Mouse (Mus musculus) cerebellum, adult 11 months (tissue): ENCODE measurements around the gene Ncln.

Experiments used
- DNase-seq: peaks from one replicate; pipeline ENCODE4 v3.0.0; 2022

The Ncln gene

GRCm38 (mm10) chr10:81496264-81496901 lies at the start of gene Ncln:
Gene Ncln (minus strand): TSS chr10:81496392.
- DNase-seq: peak; percentile 97

- DNase-seq: peak; percentile 100
Measured at GRCm38 (mm10) chr10:81545161-81545747, 49.1 kb upstream of the Ncln start, which contains the start of gene Gna11. Gene Gna11 (minus strand): TSS chr10:81545190.

- DNase-seq: no peak
Measured at GRCm38 (mm10) chr10:81544296-81545160, 48.3 kb upstream of the Ncln start.

GRCm38 (mm10) chr10:81543633-81544032 lies 47.4 kb upstream of the Ncln start:
- no peak for DNase-seq

GRCm38 (mm10) chr10:81542727-81543460 lies 46.7 kb upstream of the Ncln start:
- no peak for DNase-seq

- DNase-seq: no peak
Measured at GRCm38 (mm10) chr10:81541803-81542202, 45.6 kb upstream of the Ncln start.

- DNase-seq: no peak
Measured at GRCm38 (mm10) chr10:81541363-81541762, 45.2 kb upstream of the Ncln start.

GRCm38 (mm10) chr10:81538321-81539048 lies 42.3 kb upstream of the Ncln start:
- DNase-seq: no peak

GRCm38 (mm10) chr10:81537429-81537828 lies 41.2 kb upstream of the Ncln start:
- DNase-seq: no peak

- no peak for DNase-seq
Measured at GRCm38 (mm10) chr10:81536734-81537133, 40.5 kb upstream of the Ncln start.

GRCm38 (mm10) chr10:81534826-81535225 lies 38.6 kb upstream of the Ncln start:
- no peak for DNase-seq

- no peak for DNase-seq
Measured at GRCm38 (mm10) chr10:81526779-81527178, 30.6 kb upstream of the Ncln start.

GRCm38 (mm10) chr10:81525017-81525694 lies 29.0 kb upstream of the Ncln start:
- no peak for DNase-seq

- no peak for DNase-seq
Measured at GRCm38 (mm10) chr10:81524051-81524605, 27.9 kb upstream of the Ncln start, which contains the start of gene Gna15. Gene Gna15 (minus strand): TSS chr10:81524225.

- DNase-seq: no peak
Measured at GRCm38 (mm10) chr10:81523570-81523969, 27.4 kb upstream of the Ncln start.

- DNase-seq: no peak
Measured at GRCm38 (mm10) chr10:81523142-81523541, 26.9 kb upstream of the Ncln start.

GRCm38 (mm10) chr10:81519978-81520365 lies 23.8 kb upstream of the Ncln start:
- no peak for DNase-seq

- DNase-seq: no peak
Measured at GRCm38 (mm10) chr10:81519227-81519977, 23.2 kb upstream of the Ncln start.

GRCm38 (mm10) chr10:81518546-81518945 lies 22.4 kb upstream of the Ncln start:
- peak; percentile 55 for DNase-seq

- no peak for DNase-seq
Measured at GRCm38 (mm10) chr10:81517227-81517626, 21.0 kb upstream of the Ncln start.

- DNase-seq: no peak
Measured at GRCm38 (mm10) chr10:81513798-81514197, 17.6 kb upstream of the Ncln start.
